In genomic region chr7:64400725-64401124, GRCm38 (mm10) we compare ENCODE assay signal across 13 mouse cellular contexts.
"Had no signal": no experiment of that assay in that cellular context is flagged by ENCODE, and none has a peak within 500 bp of the region (broad histone marks: within the 10 kb centered on the region; RNA-seq: fewer than 3 reads in every experiment).

No protein-coding gene starts in this region.

- H3K27me3 ChIP-seq: liver, embryonic 12.5 days; lung, embryonic 15.5 days; neural tube, embryonic 15.5 days had no signal

- ATAC-seq: liver, embryonic 12.5 days had no signal

- DNase-seq: kidney, adult 18-20 months; kidney, postnatal 10 days; kidney, postnatal 4 days; left cerebral cortex, postnatal 4 days; midbrain, embryonic 14.5 days; right cerebral cortex, postnatal 4 days; thymus, postnatal 4 days had no signal

- H3K4me2 ChIP-seq: liver, embryonic 12.5 days; lung, embryonic 15.5 days; neural tube, embryonic 15.5 days had no signal

- H3K4me1 ChIP-seq: liver, embryonic 12.5 days; lung, embryonic 15.5 days; midbrain, embryonic 10.5 days; neural tube, embryonic 15.5 days had no signal

- H3K27ac ChIP-seq: layer of hippocampus, adult 2 months; liver, embryonic 12.5 days; lung, embryonic 15.5 days; midbrain, embryonic 10.5 days; neural tube, embryonic 15.5 days had no signal

- H3K9ac ChIP-seq: liver, embryonic 12.5 days; lung, embryonic 15.5 days; neural tube, embryonic 15.5 days had no signal

- H3K9me3 ChIP-seq: liver, embryonic 12.5 days; lung, embryonic 15.5 days; midbrain, embryonic 10.5 days; neural tube, embryonic 15.5 days had no signal

- H3K4me3 ChIP-seq: layer of hippocampus, adult 2 months; liver, embryonic 12.5 days; lung, embryonic 15.5 days; midbrain, embryonic 10.5 days; myocyte; neural tube, embryonic 15.5 days had no signal

- H3K36me3 ChIP-seq: midbrain, embryonic 10.5 days; neural tube, embryonic 15.5 days had no signal
